Mouse (Mus musculus) neural tube, embryonic 14.5 days (tissue): ENCODE data around the gene Ubqlnl. TPM values are rescaled to one million over a fixed set of nuclear protein-coding genes. Genes with fewer than 3 reads are reported as not detected.

Experiments used
- ATAC-seq: fragments of 200-750 bp; cut with Nextera tagmentation; 2 replicates; pipeline ENCODE4 v1.8.0; 2017; ENCODE audit warnings: low read depth, mild to moderate bottlenecking, moderate TSS enrichment, moderate library complexity
- H3K27ac ChIP-seq: fragments of 300-500 bp; sonication (generic); 2 replicates; pipeline ENCODE4 v1.5.1; 2014; ENCODE audit warnings: low read depth, mild to moderate bottlenecking, control low read depth, low read length, moderate library complexity, mixed read lengths
- H3K27me3 ChIP-seq: fragments of 300-500 bp; sonication (generic); 2 replicates; pipeline ENCODE4 v1.6.1; 2014; ENCODE audit warnings: low read length; ENCODE audit not compliant: control insufficient read depth, insufficient read depth
- H3K36me3 ChIP-seq: fragments of 300-500 bp; sonication (generic); 2 replicates; pipeline ENCODE4 v1.6.1; 2014; ENCODE audit warnings: low read length, mixed read lengths; ENCODE audit not compliant: control insufficient read depth, insufficient read depth
- H3K4me1 ChIP-seq: fragments of 300-500 bp; sonication (generic); 2 replicates; pipeline ENCODE4 v1.6.1; 2014; ENCODE audit warnings: low read length; ENCODE audit not compliant: control insufficient read depth, insufficient read depth
- H3K4me2 ChIP-seq: fragments of 300-500 bp; sonication (generic); 2 replicates; pipeline ENCODE4 v1.6.1; 2014; ENCODE audit warnings: mild to moderate bottlenecking, low read depth, low read length, control low read depth
- H3K4me3 ChIP-seq: fragments of 300-500 bp; sonication (generic); 2 replicates; pipeline ENCODE4 v1.5.1; 2014; ENCODE audit warnings: low read depth, low read length, control low read depth, mixed read lengths
- H3K9ac ChIP-seq: fragments of 300-500 bp; sonication (generic); replicated peaks from 2 replicates; pipeline ENCODE4 v1.6.1; 2014; ENCODE audit warnings: low read depth, mild to moderate bottlenecking, control low read depth, low read length, mixed read lengths
- H3K9me3 ChIP-seq: fragments of 300-500 bp; sonication (generic); 2 replicates; pipeline ENCODE4 v1.6.1; 2016; ENCODE audit warnings: low read length; ENCODE audit not compliant: control insufficient read depth
- WGBS: fragments of 180-500 bp; shearing (Covaris S2); extraction: QIAGEN DNeasy Blood & Tissue Kit; methylation state at CpG from one replicate; pipeline ENCODE4 v1.1.7; 2014; 5-methylcytosine and 5-hydroxymethylcytosine counted together
- polyA plus RNA-seq: library from polyadenylated mRNA; unstranded; fragments of >200 nt; fragmentation: Nextera tagmentation; extraction: Ambion mirVana; gene quantifications from 2 replicates; pipeline ENCODE4 v1.2.1, GENCODE M21; 2014

Gene Ubqlnl
- polyA plus RNA-seq, 1 experiment from 2014 or later: not detected

DNA sequence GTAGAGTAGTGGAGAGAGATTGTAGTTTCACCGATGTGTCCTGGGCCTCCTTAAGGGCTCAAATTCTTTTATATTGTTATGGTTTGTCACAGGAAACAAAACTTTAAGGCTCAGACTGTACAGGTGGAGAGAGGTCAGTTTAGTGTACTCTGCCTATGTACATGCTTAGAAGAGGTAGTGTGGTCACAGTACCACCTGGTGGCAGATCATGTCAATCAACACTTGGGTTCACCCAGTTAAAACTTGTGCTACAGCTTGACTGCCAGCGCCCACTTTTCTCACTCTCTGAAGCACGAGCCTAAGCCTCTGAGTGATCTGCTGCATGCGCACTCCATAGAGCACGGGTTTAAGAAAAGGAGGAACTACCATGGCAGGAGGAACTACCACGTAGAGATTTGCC lies 16.7 kb upstream of the Ubqlnl start:
- Histone ChIP-seq H3K36me3 (no peaks in the 10 kb centered on the region), H3K4me2 (no peak overlapping the region), H3K27me3 (no peaks in the 10 kb centered on the region), H3K9me3 (no peaks in the 10 kb centered on the region), H3K27ac (no peak overlapping the region), H3K9ac (no peak overlapping the region), H3K4me1 (no peaks in the 10 kb centered on the region), H3K4me3 (no peak overlapping the region)
- ATAC-seq: no peak
- 85% methylated on average over 6 of the region's 6 CpGs for WGBS

GRCm38 (mm10) chr7:104143179-104143578 lies 7.2 kb downstream of the Ubqlnl start, which contains the start of gene Ubqln3:
TSS of gene Ubqln3 (minus strand) at chr7:104143279.
- Histone ChIP-seq H3K9me3 (no peaks in the 10 kb centered on the region), H3K36me3 (no peaks in the 10 kb centered on the region), H3K9ac (no peak within 1 kb of the TSS), H3K4me1 (no peaks in the 10 kb centered on the region), H3K27ac (no peak within 1 kb of the TSS), H3K27me3 (no peaks in the 10 kb centered on the region), H3K4me3 (no peak within 1 kb of the TSS), H3K4me2 (no peak within 1 kb of the TSS)
- no peak for ATAC-seq
- 84% methylated on average over 3 of the region's 3 CpGs for WGBS

GRCm38 (mm10) chr7:104137305-104137704 lies 13.1 kb downstream of the Ubqlnl start, which contains the start of gene Olfr643:
TSS of gene Olfr643 (minus strand) at chr7:104137405.
- H3K4me3 ChIP-seq: no peak within 1 kb of the TSS
- H3K9ac ChIP-seq: no peak within 1 kb of the TSS
- no peak within 1 kb of the TSS for H3K4me2 ChIP-seq
- H3K36me3 ChIP-seq: no peaks in the 10 kb centered on the region
- no peak within 1 kb of the TSS for H3K27ac ChIP-seq
- no peaks in the 10 kb centered on the region for H3K4me1 ChIP-seq
- H3K27me3 ChIP-seq: no peaks in the 10 kb centered on the region
- H3K9me3 ChIP-seq: no peaks in the 10 kb centered on the region
- ATAC-seq: no peak
- WGBS: 90% methylated on average over 5 of the region's 5 CpGs

GRCm38 (mm10) chr7:104129726-104130125 lies 20.6 kb downstream of the Ubqlnl start, which contains the start of gene Ubqln5:
TSS of gene Ubqln5 (minus strand) at chr7:104129826.
- Histone ChIP-seq H3K9ac (no peak within 1 kb of the TSS), H3K4me2 (no peak within 1 kb of the TSS), H3K9me3 (no peaks in the 10 kb centered on the region), H3K4me1 (no peaks in the 10 kb centered on the region), H3K27ac (no peak within 1 kb of the TSS), H3K36me3 (no peaks in the 10 kb centered on the region), H3K27me3 (no peaks in the 10 kb centered on the region), H3K4me3 (no peak within 1 kb of the TSS)
- WGBS: 97% methylated on average over 5 of the region's 5 CpGs
- no peak for ATAC-seq

DNA sequence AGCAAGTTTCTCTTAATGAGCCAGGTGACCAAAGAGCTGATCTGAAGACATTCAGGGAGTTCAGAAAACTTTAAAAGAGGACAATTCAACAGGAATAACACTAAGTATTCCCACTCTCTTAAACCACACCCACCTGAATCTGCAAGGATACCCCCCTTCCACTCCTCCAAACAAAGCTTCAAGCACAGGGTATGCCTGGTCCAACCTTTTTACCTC lies 45.7 kb downstream of the Ubqlnl start, which contains the start of gene Olfr646:
Gene Olfr646, plus strand, starts transcription at position 117 of the 216 bp plus-strand sequence.
- H3K4me3 ChIP-seq: no peak within 1 kb of the TSS
- H3K27me3 ChIP-seq: no peaks in the 10 kb centered on the region
- no peaks in the 10 kb centered on the region for H3K4me1 ChIP-seq
- no peaks in the 10 kb centered on the region for H3K9me3 ChIP-seq
- no peak within 1 kb of the TSS for H3K27ac ChIP-seq
- no peak within 1 kb of the TSS for H3K4me2 ChIP-seq
- H3K36me3 ChIP-seq: no peaks in the 10 kb centered on the region
- no peak within 1 kb of the TSS for H3K9ac ChIP-seq
- ATAC-seq: no peak

- Histone ChIP-seq H3K4me3 (no peak overlapping the region), H3K4me1 (no peaks in the 10 kb centered on the region), H3K9me3 (no peaks in the 10 kb centered on the region), H3K36me3 (no peaks in the 10 kb centered on the region), H3K27me3 (no peaks in the 10 kb centered on the region), H3K4me2 (no peak overlapping the region), H3K9ac (no peak overlapping the region), H3K27ac (no peak overlapping the region)
- 17% methylated on average over 4 of the region's 4 CpGs for whole genome bisulfite sequencing
- ATAC-seq: peak; percentile 54; the same call in 1 of the 2 replicates
These were observed 46.2 kb downstream of the Ubqlnl start for GRCm38 (mm10) chr7:104103913-104104756.

Other genes starting within 250 kb of the Ubqlnl start
- gene Olfr65, start 247.1 kb downstream of the Ubqlnl start, polyA plus RNA-seq: not detected in 2 replicates
- gene Olfr631, start 221.7 kb downstream of the Ubqlnl start, polyA plus RNA-seq: not detected in 2 replicates
- gene Olfr632, start 216.2 kb downstream of the Ubqlnl start, polyA plus RNA-seq: not detected in 2 replicates
- not detected in 2 replicates for gene Olfr633, start 206.1 kb downstream of the Ubqlnl start, polyA plus RNA-seq
- 0.03 TPM in 1 of 2 replicates, not detected in the other for gene Olfr635, start 179.4 kb downstream of the Ubqlnl start, polyA plus RNA-seq
- gene Olfr638, start 151.8 kb downstream of the Ubqlnl start, polyA plus RNA-seq: not detected in 2 replicates
- 0.04 TPM in 1 of 2 replicates, not detected in the other for gene Olfr639, start 133.3 kb downstream of the Ubqlnl start, polyA plus RNA-seq
- gene Olfr640, start 125.0 kb downstream of the Ubqlnl start, polyA plus RNA-seq: not detected in 2 replicates
- not detected in 2 replicates for gene Olfr641, start 115.1 kb downstream of the Ubqlnl start, polyA plus RNA-seq
- gene Olfr642, start 97.9 kb downstream of the Ubqlnl start, polyA plus RNA-seq: not detected in 2 replicates
- not detected in 2 replicates for gene 4930516K23Rik, start 89.1 kb downstream of the Ubqlnl start, polyA plus RNA-seq
- not detected in 2 replicates for gene Olfr644, start 78.7 kb downstream of the Ubqlnl start, polyA plus RNA-seq
- gene Olfr645, start 65.1 kb downstream of the Ubqlnl start, polyA plus RNA-seq: not detected in 2 replicates
- gene Olfr646, start 45.7 kb downstream of the Ubqlnl start, polyA plus RNA-seq: not detected in 2 replicates
- gene Ubqln5, start 20.7 kb downstream of the Ubqlnl start, polyA plus RNA-seq: not detected in 2 replicates
- not detected in 2 replicates for gene Olfr643, start 13.2 kb downstream of the Ubqlnl start, polyA plus RNA-seq
- gene Ubqln3, start 7.3 kb downstream of the Ubqlnl start, polyA plus RNA-seq: not detected in 2 replicates
- gene Olfm5, start 14.3 kb upstream of the Ubqlnl start, polyA plus RNA-seq: not detected in 2 replicates
- gene Olfr648, start 32.8 kb upstream of the Ubqlnl start, polyA plus RNA-seq: 0.37 and 0.78 TPM in 2 replicates
- not detected in 2 replicates for gene Olfr649, start 45.4 kb upstream of the Ubqlnl start, polyA plus RNA-seq
- gene Trim6, start 68.2 kb upstream of the Ubqlnl start, polyA plus RNA-seq: 0.31 and 0.48 TPM in 2 replicates
- gene Trim34a, start 93.9 kb upstream of the Ubqlnl start, polyA plus RNA-seq: 0.60 and 0.73 TPM in 2 replicates
- 0.07 and 0.10 TPM in 2 replicates for gene Trim5, start 137.5 kb upstream of the Ubqlnl start, polyA plus RNA-seq
- 1.6 and 2.5 TPM in 2 replicates for gene Trim12a, start 164.9 kb upstream of the Ubqlnl start, polyA plus RNA-seq
- not detected in 2 replicates for gene Trim34b, start 178.9 kb upstream of the Ubqlnl start, polyA plus RNA-seq
- gene Trim12c, start 202.8 kb upstream of the Ubqlnl start, polyA plus RNA-seq: 0.66 and 0.88 TPM in 2 replicates
- not detected in 2 replicates for gene Trim30b, start 219.3 kb upstream of the Ubqlnl start, polyA plus RNA-seq